Mouse (Mus musculus): ENCODE results near the gene Ms4a8a. TPM values are rescaled to one million over a fixed set of nuclear protein-coding genes. Genes with fewer than 3 reads are reported as not detected.
A peak's percentile ranks its signal among the peaks of the same experiment; 100 is the strongest.

The Ms4a8a gene
- polyA plus RNA-seq, 1 experiment: 417 TPM

- TF ChIP-seq POLR2A (IDR thresholded peaks at IDR 0.05; ENCODE audit: low read depth, low read length) (no peak), CTCF (IDR thresholded peaks at IDR 0.05; ENCODE audit: extremely low read depth, insufficient read length, insufficient replicate concordance, low read depth, low read length) (no peak)
- Histone ChIP-seq H3K4me1 (ENCODE audit: control insufficient read depth, insufficient read depth, insufficient read length, low read length) (peaks cover 21% of the 10 kb centered on the region; the same call in 1 of the 2 replicates), H3K4me3 (ENCODE audit: low read depth, low read length) (no peak overlapping the region), H3K27ac (ENCODE audit: insufficient read depth, low read depth, low read length) (no peak overlapping the region), H3K36me3 (ENCODE audit: control insufficient read depth, insufficient read depth, low read length) (no peaks in the 10 kb centered on the region), H3K27me3 (ENCODE audit: control insufficient read depth, insufficient read depth, low read length) (no peaks in the 10 kb centered on the region)
Measured at GRCm38 (mm10) chr19:11022382-11022781, 58.5 kb downstream of the Ms4a8a start.

GRCm38 (mm10) chr19:11017891-11018290 is 63.0 kb downstream of the Ms4a8a start, which contains the start of gene Ms4a18:
Gene Ms4a18, minus strand, starts transcription at chr19:11018031.
- no peaks in the 10 kb centered on the region for H3K27me3 ChIP-seq (ENCODE audit: control insufficient read depth, insufficient read depth, low read length)
- H3K27ac ChIP-seq (ENCODE audit: insufficient read depth, low read depth, low read length): peak within 1 kb of the TSS; percentile 99
- 26% methylated on average over 3 of the region's 3 CpGs for WGBS

More at GRCm38 (mm10) chr19:11017891-11018290, 63.0 kb downstream of the Ms4a8a start, which contains the start of gene Ms4a18:
- peaks cover 31% of the 10 kb centered on the region; the same call in 1 of the 2 replicates for H3K4me1 ChIP-seq (ENCODE audit: control insufficient read depth, insufficient read depth, insufficient read length, low read length)
- peak within 1 kb of the TSS; percentile 57 for H3K4me3 ChIP-seq (ENCODE audit: low read depth, low read length)
- H3K36me3 ChIP-seq (ENCODE audit: control insufficient read depth, insufficient read depth, low read length): peaks cover 2% of the 10 kb centered on the region; the same call in 1 of the 2 replicates
- TF ChIP-seq POLR2A (IDR thresholded peaks at IDR 0.05; ENCODE audit: low read depth, low read length): no peak
- no peak for TF ChIP-seq CTCF (IDR thresholded peaks at IDR 0.05; ENCODE audit: extremely low read depth, insufficient read length, insufficient replicate concordance, low read depth, low read length)

Other genes with a start within 250 kb of the Ms4a8a start
- gene Slc15a3, start 241.4 kb downstream of the Ms4a8a start, polyA plus RNA-seq (2012; rRNA removed): 9.1 and 14.4 TPM in 2 replicates
- gene Tmem132a, start 211.2 kb downstream of the Ms4a8a start, polyA plus RNA-seq (2012; rRNA removed): 4.9 and 5.0 TPM in 2 replicates
- gene Tmem109, start 199.1 kb downstream of the Ms4a8a start, polyA plus RNA-seq (2012; rRNA removed): 23.6 and 26.8 TPM in 2 replicates
- gene Prpf19, start 185.9 kb downstream of the Ms4a8a start, polyA plus RNA-seq (2012; rRNA removed): 63.6 and 114 TPM in 2 replicates
- gene Zp1, start 160.5 kb downstream of the Ms4a8a start, polyA plus RNA-seq (2012; rRNA removed): 0.05 and 0.14 TPM in 2 replicates
- gene Ptgdr2, start 143.9 kb downstream of the Ms4a8a start, polyA plus RNA-seq (2012; rRNA removed): 0.86 and 1.1 TPM in 2 replicates
- 2.5 and 3.2 TPM in 2 replicates for gene Ccdc86, start 131.8 kb downstream of the Ms4a8a start, polyA plus RNA-seq (2012; rRNA removed)
- 103 and 341 TPM in 2 replicates for gene Ms4a10, start 106.4 kb downstream of the Ms4a8a start, polyA plus RNA-seq (2012; rRNA removed)
- 0.20 and 1.9 TPM in 2 replicates for gene Ms4a15, start 87.9 kb downstream of the Ms4a8a start, polyA plus RNA-seq (2012; rRNA removed)
- gene Ms4a18, start 63.1 kb downstream of the Ms4a8a start, polyA plus RNA-seq (2012; rRNA removed): 30.4 and 79.4 TPM in 2 replicates
- not detected in 2 replicates for gene 1700017D01Rik, start 49.8 kb upstream of the Ms4a8a start, polyA plus RNA-seq (2012; rRNA removed)
- not detected in 2 replicates for gene 1700025F22Rik, start 84.2 kb upstream of the Ms4a8a start, polyA plus RNA-seq (2012; rRNA removed)
- not detected in 2 replicates for gene Ms4a13, start 115.6 kb upstream of the Ms4a8a start, polyA plus RNA-seq (2012; rRNA removed)
- 4.1 and 5.8 TPM in 2 replicates for gene Ms4a12, start 151.3 kb upstream of the Ms4a8a start, polyA plus RNA-seq (2012; rRNA removed)
- 0.14 and 0.52 TPM in 2 replicates for gene Ms4a1, start 185.1 kb upstream of the Ms4a8a start, polyA plus RNA-seq (2012; rRNA removed)
- gene Ms4a5, start 202.8 kb upstream of the Ms4a8a start, polyA plus RNA-seq (2012; rRNA removed): not detected in 2 replicates
- gene Ms4a14, start 233.4 kb upstream of the Ms4a8a start, polyA plus RNA-seq (2012; rRNA removed): 0.05 and 0.10 TPM in 2 replicates